Mouse (Mus musculus) ES-Bruce4 (cell line): Measurements from ENCODE around the gene Ntrk3. TPM values are rescaled to one million over a fixed set of nuclear protein-coding genes. Genes with fewer than 3 reads are reported as not detected.

Experiments
- H3K27ac ChIP-seq: 2 replicates; pipeline ENCODE4 v1.5.1; 2012; ENCODE audit warnings: low read length, inconsistent platforms; ENCODE audit not compliant: insufficient read depth
- H3K27me3 ChIP-seq: 2 replicates; pipeline ENCODE4 v1.6.1; 2012; ENCODE audit warnings: mild to moderate bottlenecking, low read length, inconsistent platforms; ENCODE audit not compliant: control insufficient read depth, poor library complexity, insufficient read depth, severe bottlenecking
- H3K36me3 ChIP-seq: 2 replicates; pipeline ENCODE4 v1.6.1; 2012; ENCODE audit warnings: inconsistent platforms, mild to moderate bottlenecking, low read length, moderate library complexity; ENCODE audit not compliant: control insufficient read depth, poor library complexity, insufficient read depth, severe bottlenecking
- H3K4me1 ChIP-seq: one replicate; pipeline ENCODE4 v1.8.1; 2011; ENCODE audit warnings: low read length; ENCODE audit not compliant: control insufficient read depth, insufficient read depth
- H3K4me3 ChIP-seq: 2 replicates; pipeline ENCODE4 v1.5.1; 2011; ENCODE audit warnings: low read depth, mild to moderate bottlenecking, low read length
- H3K9ac ChIP-seq: 2 replicates; pipeline ENCODE4 v1.6.1; 2012; ENCODE audit warnings: low read depth, mild to moderate bottlenecking, inconsistent platforms; ENCODE audit not compliant: poor library complexity, severe bottlenecking
- H3K9me3 ChIP-seq: replicated peaks from 2 replicates; pipeline ENCODE4 v1.6.1; 2012; ENCODE audit warnings: mild to moderate bottlenecking, low read length, inconsistent platforms; ENCODE audit not compliant: control insufficient read depth, poor library complexity, insufficient read depth, severe bottlenecking
- CTCF ChIP-seq: IDR thresholded peaks from one replicate; pipeline ENCODE4 v1.8.1; 2011; ENCODE audit warnings: low read depth, low read length
- EP300 ChIP-seq: IDR thresholded peaks from 2 replicates; pipeline ENCODE4 v1.6.1; 2011; ENCODE audit warnings: low read depth, low read length; ENCODE audit not compliant: insufficient read depth
- POLR2A ChIP-seq: IDR thresholded peaks from one replicate; pipeline ENCODE4 v1.8.1; 2011; ENCODE audit warnings: low read length; ENCODE audit not compliant: insufficient read depth
- polyA plus RNA-seq: library from polyadenylated mRNA; stranded (reverse); fragments of >200 nt; gene quantifications from 2 replicates; pipeline ENCODE4 v1.2.4, GENCODE M21; 2011; ENCODE audit warnings: low read depth; ENCODE audit not compliant: missing spikeins, insufficient read depth, insufficient read length

Gene Ntrk3
- polyA plus RNA-seq, 1 experiment, result not detected

DNA sequence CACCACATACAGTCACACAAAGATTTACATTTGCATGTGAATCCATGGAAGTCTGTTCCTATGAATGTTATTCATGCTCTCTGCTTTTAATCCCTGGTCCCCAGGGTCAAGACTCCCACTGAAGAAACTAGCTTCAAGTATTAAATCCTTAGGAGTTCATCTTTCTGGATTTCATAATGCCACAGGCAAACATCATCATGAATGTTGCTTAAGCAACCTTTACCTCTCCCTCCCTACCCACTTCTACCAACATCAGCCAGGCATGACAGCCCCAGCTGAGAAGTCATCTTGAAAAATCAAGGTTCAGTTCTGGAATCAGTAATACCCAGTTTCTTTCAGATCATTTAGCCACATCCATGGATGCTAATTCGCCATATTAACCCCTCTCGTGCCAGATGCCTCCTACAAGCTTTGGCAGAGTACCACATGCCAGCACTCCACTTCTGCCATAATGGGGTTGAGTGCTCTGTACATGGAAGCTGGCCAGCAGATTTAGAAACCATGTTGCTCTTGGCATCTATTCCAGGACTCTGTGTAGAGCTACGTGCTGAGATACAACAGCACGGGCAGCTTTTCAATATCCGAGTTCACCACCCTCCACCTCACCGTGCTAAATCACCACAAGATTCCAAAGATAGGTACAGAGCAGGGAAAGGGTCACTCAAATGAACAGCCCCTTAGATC is 287.8 kb downstream of the Ntrk3 start:
- Histone ChIP-seq H3K36me3 (no peaks in the 10 kb centered on the region), H3K27ac (no peak overlapping the region), H3K27me3 (no peaks in the 10 kb centered on the region), H3K9ac (no peak overlapping the region), H3K9me3 (no peaks in the 10 kb centered on the region), H3K4me1 (no peaks in the 10 kb centered on the region), H3K4me3 (no peak overlapping the region)
- TF ChIP-seq POLR2A, result no peak
- TF ChIP-seq CTCF, result no peak
- TF ChIP-seq EP300, result no peak

DNA sequence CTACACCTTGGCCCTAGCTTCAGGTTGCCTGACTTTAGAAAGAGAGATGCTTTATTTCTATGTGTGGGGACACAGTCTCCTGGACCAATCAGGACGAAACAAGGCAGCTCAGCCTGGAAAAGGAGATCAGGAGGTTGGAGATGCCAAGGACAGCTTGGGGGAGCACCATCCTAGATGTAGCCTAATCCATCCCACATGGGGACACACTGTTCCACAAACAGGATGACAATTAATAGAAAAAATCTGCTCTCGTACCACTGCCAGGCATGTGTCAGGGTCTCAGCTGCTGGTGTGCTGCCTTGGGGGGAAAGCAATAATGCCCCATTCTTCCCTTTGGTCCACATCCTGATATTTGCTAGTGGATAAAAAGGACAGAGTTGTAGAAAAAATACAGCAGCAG is 289.0 kb downstream of the Ntrk3 start:
- no peak overlapping the region for H3K9ac ChIP-seq
- no peaks in the 10 kb centered on the region for H3K4me1 ChIP-seq
- no peaks in the 10 kb centered on the region for H3K9me3 ChIP-seq
- H3K27me3 ChIP-seq, result no peaks in the 10 kb centered on the region
- H3K4me3 ChIP-seq, result no peak overlapping the region
- H3K36me3 ChIP-seq, result no peaks in the 10 kb centered on the region
- TF ChIP-seq POLR2A (no peak), EP300 (no peak), CTCF (no peak)
- no peak overlapping the region for H3K27ac ChIP-seq

DNA sequence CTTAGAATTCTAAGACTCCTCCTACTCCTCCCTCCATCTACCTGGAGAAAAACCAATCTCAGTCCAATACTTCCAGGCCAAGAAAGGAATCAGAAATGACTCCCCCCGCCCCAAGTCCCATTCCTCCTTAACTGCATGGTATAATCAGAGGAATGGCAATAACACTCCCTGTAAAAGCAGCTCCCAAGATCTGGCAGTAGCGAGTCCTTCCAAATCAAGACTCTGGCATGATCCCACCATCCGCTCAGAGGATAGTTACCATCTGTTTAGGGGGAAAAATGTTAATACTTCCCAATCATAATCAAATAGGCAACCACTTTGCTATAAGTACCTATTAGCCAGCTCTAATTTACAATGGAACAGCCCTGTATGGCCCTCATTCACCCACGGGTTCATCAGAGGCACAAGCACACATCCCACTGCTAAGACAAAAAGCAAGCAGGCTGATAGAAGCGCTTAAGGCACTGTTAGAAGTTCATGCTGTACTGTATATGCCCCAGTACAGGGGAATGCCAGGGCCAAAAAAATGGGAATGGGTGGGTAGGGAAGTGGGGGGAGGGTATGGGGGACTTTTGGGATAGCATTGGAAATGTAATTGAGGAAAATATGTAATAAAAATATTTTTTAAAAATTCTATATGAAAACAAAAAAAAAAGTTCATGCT is 294.3 kb downstream of the Ntrk3 start:
- H3K4me3 ChIP-seq, result no peak overlapping the region
- TF ChIP-seq POLR2A (no peak), EP300 (no peak), CTCF (no peak)
- H3K4me1 ChIP-seq, result no peaks in the 10 kb centered on the region
- no peaks in the 10 kb centered on the region for H3K27me3 ChIP-seq
- no peaks in the 10 kb centered on the region for H3K36me3 ChIP-seq
- no peaks in the 10 kb centered on the region for H3K9me3 ChIP-seq
- no peak overlapping the region for H3K9ac ChIP-seq
- no peak overlapping the region for H3K27ac ChIP-seq

DNA sequence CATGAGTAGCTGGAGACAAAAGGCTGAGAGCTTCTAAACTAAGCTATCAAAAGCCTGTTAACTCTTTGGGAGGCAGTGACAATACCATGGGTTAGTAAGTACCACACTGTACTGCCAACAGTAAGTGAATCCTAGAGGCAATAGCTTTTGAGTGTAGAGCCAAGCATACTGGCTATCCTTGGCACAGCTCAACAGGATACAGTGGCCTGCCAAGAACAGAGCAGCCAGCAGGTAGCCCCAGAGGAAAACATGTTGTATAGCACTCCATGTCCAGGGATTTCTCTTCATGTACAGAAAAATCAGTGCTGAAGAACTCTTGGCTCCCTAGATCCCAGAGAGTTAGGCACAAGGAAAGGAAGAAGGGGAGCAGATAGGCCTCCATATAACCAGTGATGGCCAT is 296.1 kb downstream of the Ntrk3 start:
- H3K36me3 ChIP-seq, result no peaks in the 10 kb centered on the region
- no peaks in the 10 kb centered on the region for H3K4me1 ChIP-seq
- H3K27me3 ChIP-seq, result no peaks in the 10 kb centered on the region
- H3K9ac ChIP-seq, result no peak overlapping the region
- H3K4me3 ChIP-seq, result no peak overlapping the region
- TF ChIP-seq CTCF, result no peak
- TF ChIP-seq EP300, result no peak
- TF ChIP-seq POLR2A, result no peak
- H3K27ac ChIP-seq, result no peak overlapping the region
- H3K9me3 ChIP-seq, result no peaks in the 10 kb centered on the region

DNA sequence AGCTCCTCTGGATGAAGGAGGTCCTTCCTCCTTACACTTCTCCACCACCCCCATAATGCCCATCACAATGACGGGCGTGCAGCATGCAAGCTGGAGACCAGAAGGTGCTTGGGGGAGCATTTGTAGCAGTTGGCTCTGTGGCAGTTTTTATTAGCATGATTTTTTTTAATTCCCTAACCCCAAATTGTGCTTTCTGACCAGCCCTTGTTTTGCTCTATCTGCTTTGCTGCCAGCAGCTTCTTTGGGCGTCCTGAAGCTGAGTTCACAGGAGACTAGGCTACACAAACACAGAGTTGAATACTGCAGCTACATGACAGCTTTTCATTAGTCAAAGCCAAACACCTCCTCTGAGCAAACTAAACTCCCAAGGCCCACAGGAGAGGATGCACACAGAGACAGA is 296.9 kb downstream of the Ntrk3 start:
- H3K27me3 ChIP-seq, result no peaks in the 10 kb centered on the region
- TF ChIP-seq EP300, result no peak
- TF ChIP-seq POLR2A, result no peak
- TF ChIP-seq CTCF, result no peak
- no peaks in the 10 kb centered on the region for H3K4me1 ChIP-seq
- no peaks in the 10 kb centered on the region for H3K9me3 ChIP-seq
- no peak overlapping the region for H3K4me3 ChIP-seq
- no peak overlapping the region for H3K27ac ChIP-seq
- H3K9ac ChIP-seq, result no peak overlapping the region
- H3K36me3 ChIP-seq, result no peaks in the 10 kb centered on the region

DNA sequence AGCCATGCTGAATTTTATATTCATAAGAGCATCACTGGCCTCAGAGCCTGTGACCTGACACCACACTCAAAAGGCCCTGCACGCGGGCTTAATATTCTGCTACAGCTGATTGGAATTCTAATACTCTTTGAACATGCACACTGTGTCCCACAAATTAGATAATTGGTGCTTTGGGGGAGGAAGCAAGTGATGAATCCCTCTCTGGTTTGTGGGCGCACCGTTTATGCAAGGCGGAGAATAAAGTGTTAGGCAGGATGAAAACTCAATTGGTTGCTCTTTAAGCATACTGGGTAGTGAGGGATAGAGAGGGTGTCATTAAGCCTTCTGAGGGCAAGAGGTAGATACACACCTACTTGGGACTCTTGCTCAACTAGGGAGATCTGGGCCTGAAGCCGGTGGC is 297.3 kb downstream of the Ntrk3 start:
- H3K36me3 ChIP-seq, result no peaks in the 10 kb centered on the region
- H3K27me3 ChIP-seq, result no peaks in the 10 kb centered on the region
- no peak overlapping the region for H3K4me3 ChIP-seq
- no peaks in the 10 kb centered on the region for H3K9me3 ChIP-seq
- H3K4me1 ChIP-seq, result no peaks in the 10 kb centered on the region
- no peak overlapping the region for H3K27ac ChIP-seq
- no peak for TF ChIP-seq POLR2A
- TF ChIP-seq CTCF, result no peak
- TF ChIP-seq EP300, result no peak
- no peak overlapping the region for H3K9ac ChIP-seq
